Mouse (Mus musculus) urinary bladder, postnatal 10 days (tissue): ENCODE measurements around the gene Fbn1.

Source experiments
- DNase-seq: peaks from one replicate; pipeline ENCODE4 v3.0.0; 2022; ENCODE audit warnings: low spot score

Gene Fbn1

GRCm38 (mm10) chr2:125389796-125390195 lies 118.0 kb downstream of the Fbn1 start:
- no peak for DNase-seq

GRCm38 (mm10) chr2:125386221-125386965 lies 121.4 kb downstream of the Fbn1 start:
- no peak for DNase-seq

- DNase-seq = no peak
Observed at GRCm38 (mm10) chr2:125384941-125385340, 122.9 kb downstream of the Fbn1 start.

- DNase-seq = no peak
Observed at GRCm38 (mm10) chr2:125384415-125384814, 123.4 kb downstream of the Fbn1 start.

- no peak for DNase-seq
Observed at GRCm38 (mm10) chr2:125383273-125383641, 124.5 kb downstream of the Fbn1 start.

GRCm38 (mm10) chr2:125382613-125383272 lies 125.0 kb downstream of the Fbn1 start:
- DNase-seq = no peak

- DNase-seq = no peak
Observed at GRCm38 (mm10) chr2:125380086-125380485, 127.7 kb downstream of the Fbn1 start.

- DNase-seq = no peak
Observed at GRCm38 (mm10) chr2:125379206-125379605, 128.6 kb downstream of the Fbn1 start.

- no peak for DNase-seq
Observed at GRCm38 (mm10) chr2:125375926-125376325, 131.9 kb downstream of the Fbn1 start.

GRCm38 (mm10) chr2:125375301-125375700 lies 132.5 kb downstream of the Fbn1 start:
- no peak for DNase-seq

GRCm38 (mm10) chr2:125369666-125370065 lies 138.1 kb downstream of the Fbn1 start:
- DNase-seq = no peak

- DNase-seq = no peak
Observed at GRCm38 (mm10) chr2:125368616-125369015, 139.2 kb downstream of the Fbn1 start.

GRCm38 (mm10) chr2:125361661-125362060 lies 146.1 kb downstream of the Fbn1 start:
- DNase-seq = no peak

- DNase-seq = no peak
Observed at GRCm38 (mm10) chr2:125356486-125356885, 151.3 kb downstream of the Fbn1 start.

GRCm38 (mm10) chr2:125356068-125356467 lies 151.7 kb downstream of the Fbn1 start:
- no peak for DNase-seq

GRCm38 (mm10) chr2:125355216-125355971 lies 152.4 kb downstream of the Fbn1 start:
- no peak for DNase-seq

- no peak for DNase-seq
Observed at GRCm38 (mm10) chr2:125354587-125354986, 153.2 kb downstream of the Fbn1 start.

- DNase-seq = no peak
Observed at GRCm38 (mm10) chr2:125349144-125349543, 158.6 kb downstream of the Fbn1 start.

- no peak for DNase-seq
Observed at GRCm38 (mm10) chr2:125342181-125342950, 165.4 kb downstream of the Fbn1 start.

- no peak for DNase-seq
Observed at GRCm38 (mm10) chr2:125340381-125340780, 167.4 kb downstream of the Fbn1 start.

- no peak for DNase-seq
Observed at GRCm38 (mm10) chr2:125337239-125337638, 170.6 kb downstream of the Fbn1 start.

GRCm38 (mm10) chr2:125335206-125335605 lies 172.6 kb downstream of the Fbn1 start:
- no peak for DNase-seq
